Mouse (Mus musculus) E14TG2a.4 (cell line): Measurements from ENCODE around the gene Nop9.

ENCODE experiments used
- CTCF ChIP-seq: conservative IDR thresholded peaks from 2 replicates; pipeline ENCODE4 v1.5.1; 2014; ENCODE audit warnings: low read length
- NANOG ChIP-seq: IDR thresholded peaks from 2 replicates; pipeline ENCODE4 v1.6.1; 2014; ENCODE audit warnings: borderline replicate concordance, low read length, mixed read lengths
- POU5F1 ChIP-seq: IDR thresholded peaks from 2 replicates; pipeline ENCODE4 v1.6.1; 2014; ENCODE audit warnings: low read length, borderline replicate concordance

- no peak for TF ChIP-seq CTCF
- no peak for TF ChIP-seq POU5F1
- TF ChIP-seq NANOG, result no peak
Observed at GRCm38 (mm10) chr14:55726261-55726660, 19.2 kb upstream of the Nop9 start.
